Mouse (Mus musculus) neural tube, embryonic 12.5 days (tissue): ENCODE results near the gene Gm29427. TPM values are rescaled to one million over a fixed set of nuclear protein-coding genes. Genes with fewer than 3 reads are reported as not detected.

Experiments
- polyA plus RNA-seq: library from polyadenylated mRNA; unstranded; fragments of >200 nt; fragmentation: Nextera tagmentation; extraction: Ambion mirVana; gene quantifications from 2 replicates; pipeline ENCODE4 v1.2.1, GENCODE M21; 2016

The Gm29427 gene
- polyA plus RNA-seq, 1 experiment from 2014 or later, result not detected

Other genes with a start within 250 kb of the Gm29427 start
- not detected in 2 replicates for gene Zp3r, start 86.2 kb downstream of the Gm29427 start, polyA plus RNA-seq
- 0.06 TPM in 1 of 2 replicates, not detected in the other for gene C4bp, start 54.2 kb downstream of the Gm29427 start, polyA plus RNA-seq
- 18.6 and 20.3 TPM in 2 replicates for gene Yod1, start 1.5 kb upstream of the Gm29427 start, polyA plus RNA-seq
- 14.9 and 16.1 TPM in 2 replicates for gene Pfkfb2, start 13.5 kb upstream of the Gm29427 start, polyA plus RNA-seq
- gene AA986860, start 16.2 kb upstream of the Gm29427 start, polyA plus RNA-seq, result 0.51 and 0.86 TPM in 2 replicates
- not detected in 2 replicates for gene Fcamr, start 85.1 kb upstream of the Gm29427 start, polyA plus RNA-seq
- gene Pigr, start 110.9 kb upstream of the Gm29427 start, polyA plus RNA-seq, result not detected in 2 replicates
- gene Fcmr, start 149.9 kb upstream of the Gm29427 start, polyA plus RNA-seq, result not detected in 2 replicates
- not detected in 2 replicates for gene Il24, start 171.7 kb upstream of the Gm29427 start, polyA plus RNA-seq
- not detected in 2 replicates for gene Il20, start 195.7 kb upstream of the Gm29427 start, polyA plus RNA-seq
- gene Il19, start 224.3 kb upstream of the Gm29427 start, polyA plus RNA-seq, result not detected in 2 replicates